Mouse (Mus musculus) left cerebral cortex, postnatal 36 days (tissue): ENCODE measurements around the gene Tmem101. TPM values are rescaled to one million over a fixed set of nuclear protein-coding genes. Genes with fewer than 3 reads are reported as not detected.
"Not testable (repeated sequence)": the region's sequence is repeated elsewhere in the genome, so short reads cannot be mapped to it uniquely, and the experiment has no call there.

Source experiments
- DNase-seq, 2 experiments: peaks; one replicate each; pipeline ENCODE4 v3.0.0; 2021 to 2022; ENCODE audit warnings: low spot score in 2 of 2, mixed read lengths in 1 of 2
- intact Hi-C: fragments of 180-260 bp; cut with DNase I; formaldehyde crosslinking; loops from one replicate; pipeline ENCODE4 v1.15.1; 2025
- total RNA-seq, 2 experiments: library from RNA; stranded (reverse); gene quantifications; 2 replicates each; pipeline ENCODE4 v1.2.3; 2021

Gene Tmem101
- total RNA-seq, 2 experiments from 2014 or later = 24.2 to 27.3 TPM

GRCm38 (mm10) chr11:102165971-102166722, 9.9 kb upstream of the Tmem101 start:
- peak in 1 of 2 experiments; percentile 17 for DNase-seq
- intact Hi-C loops = no loop called here

- DNase-seq = no peak
- intact Hi-C loops = loop anchor here (5.0 kb wide), 1 partner anchor 108 kb away; the partner anchor contains the start of gene Asb16
Measured at GRCm38 (mm10) chr11:102159781-102160180, 3.6 kb upstream of the Tmem101 start.

GRCm38 (mm10) chr11:102158024-102158423, 1.8 kb upstream of the Tmem101 start:
- intact Hi-C loops = loop anchor here (5.0 kb wide), 1 partner anchor 109 kb away; the partner anchor contains the start of gene Asb16
- not testable (repeated sequence) for DNase-seq

GRCm38 (mm10) chr11:102156786-102157089, 534 bp upstream of the Tmem101 start:
- intact Hi-C loops = loop anchor here (5.0 kb wide), 1 partner anchor 111 kb away; the partner anchor contains the start of gene Asb16
- DNase-seq = no peak

- intact Hi-C loops = no loop called here
- no peak for DNase-seq
Measured at GRCm38 (mm10) chr11:102147213-102147989, 8.8 kb downstream of the Tmem101 start.

- no peak for DNase-seq
- intact Hi-C loops = no loop called here
Measured at GRCm38 (mm10) chr11:102146531-102146930, 9.7 kb downstream of the Tmem101 start.

GRCm38 (mm10) chr11:102146005-102146404, 10.2 kb downstream of the Tmem101 start:
- DNase-seq = no peak
- intact Hi-C loops = no loop called here

- intact Hi-C loops = no loop called here
- DNase-seq = no peak
Measured at GRCm38 (mm10) chr11:102145471-102146001, 10.7 kb downstream of the Tmem101 start, which contains the start of gene Nags. Gene Nags, plus strand, starts transcription at chr11:102145513.

- no peak for DNase-seq
- intact Hi-C loops = no loop called here
Measured at GRCm38 (mm10) chr11:102144957-102145470, 11.2 kb downstream of the Tmem101 start.

- no peak for DNase-seq
- intact Hi-C loops = no loop called here
Measured at GRCm38 (mm10) chr11:102142355-102142754, 13.8 kb downstream of the Tmem101 start.

- DNase-seq = peak in 1 of 2 experiments; percentile 47
- intact Hi-C loops = loop anchor here (2.0 kb wide), 1 partner anchor 154 kb away; the partner anchor contains the start of gene Dusp3
Measured at GRCm38 (mm10) chr11:102140508-102140907, 15.7 kb downstream of the Tmem101 start.

GRCm38 (mm10) chr11:102138447-102138740, 17.8 kb downstream of the Tmem101 start:
- intact Hi-C loops = loop anchor here (1.0 kb wide), 2 partner anchors 36 to 77 kb away; no protein-coding TSS in a partner anchor
- peak; percentile 44 to 55 for DNase-seq

GRCm38 (mm10) chr11:102137625-102138446, 18.4 kb downstream of the Tmem101 start:
- DNase-seq = no peak

GRCm38 (mm10) chr11:102134516-102134915, 21.7 kb downstream of the Tmem101 start:
- DNase-seq = no peak
- intact Hi-C loops = no loop called here

More at GRCm38 (mm10) chr11:102137625-102138446, 18.4 kb downstream of the Tmem101 start:
- intact Hi-C loops = loop anchor here (1.0 kb wide), 2 partner anchors 36 to 77 kb away; no protein-coding TSS in a partner anchor

GRCm38 (mm10) chr11:102117386-102117785, 38.8 kb downstream of the Tmem101 start:
- DNase-seq = no peak
- intact Hi-C loops = no loop called here

GRCm38 (mm10) chr11:102116241-102116640, 40.0 kb downstream of the Tmem101 start:
- no peak for DNase-seq
- intact Hi-C loops = no loop called here

GRCm38 (mm10) chr11:102111576-102111975, 44.6 kb downstream of the Tmem101 start:
- DNase-seq = no peak
- intact Hi-C loops = no loop called here

GRCm38 (mm10) chr11:102107732-102108131, 48.5 kb downstream of the Tmem101 start, which contains the start of gene Pyy:
Gene Pyy, minus strand, starts transcription at chr11:102107832.
- intact Hi-C loops = no loop called here
- DNase-seq = no peak

GRCm38 (mm10) chr11:102106911-102107310, 49.3 kb downstream of the Tmem101 start:
- DNase-seq = no peak
- intact Hi-C loops = no loop called here
